Mouse (Mus musculus) embryo, embryonic 11.5 days (tissue): ENCODE measurements around the gene Fus.
A peak's percentile ranks its signal among the peaks of the same experiment; 100 is the strongest.

Experiments used
- DNase-seq: peaks from one replicate; pipeline ENCODE4 v3.0.0-alpha.2; 2012; ENCODE audit warnings: low read depth, low spot score

Fus gene

GRCm38 (mm10) chr7:127944614-127945013 lies 22.6 kb upstream of the Fus start:
- DNase-seq: no peak

GRCm38 (mm10) chr7:127946470-127947023 lies 20.7 kb upstream of the Fus start, which contains the start of gene Prss36:
Gene Prss36, minus strand, starts transcription at chr7:127946725.
- no peak for DNase-seq

- no peak for DNase-seq
These were observed 14.2 kb upstream of the Fus start for GRCm38 (mm10) chr7:127952864-127953581.

DNA sequence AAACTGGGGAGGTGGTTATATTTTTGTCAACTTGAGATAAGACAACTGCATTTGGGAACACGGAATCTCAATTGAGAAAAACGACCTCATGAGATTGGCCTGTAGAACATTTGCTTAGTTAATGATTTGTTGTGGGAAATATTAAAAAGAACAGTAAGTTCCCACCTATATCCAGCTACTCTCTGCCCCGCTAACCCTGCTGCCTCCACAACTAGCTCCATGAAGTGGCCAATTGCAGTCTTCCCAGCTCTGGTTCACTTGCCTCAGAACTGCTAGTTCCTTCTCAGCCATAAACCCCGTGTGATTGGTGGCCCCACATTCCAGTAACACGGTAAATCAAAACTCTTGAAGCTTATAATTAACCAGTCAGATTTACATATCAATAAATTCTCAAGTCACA lies 7.9 kb upstream of the Fus start:
- DNase-seq: no peak

GRCm38 (mm10) chr7:127966371-127966918 lies 812 bp upstream of the Fus start:
- no peak for DNase-seq

DNA sequence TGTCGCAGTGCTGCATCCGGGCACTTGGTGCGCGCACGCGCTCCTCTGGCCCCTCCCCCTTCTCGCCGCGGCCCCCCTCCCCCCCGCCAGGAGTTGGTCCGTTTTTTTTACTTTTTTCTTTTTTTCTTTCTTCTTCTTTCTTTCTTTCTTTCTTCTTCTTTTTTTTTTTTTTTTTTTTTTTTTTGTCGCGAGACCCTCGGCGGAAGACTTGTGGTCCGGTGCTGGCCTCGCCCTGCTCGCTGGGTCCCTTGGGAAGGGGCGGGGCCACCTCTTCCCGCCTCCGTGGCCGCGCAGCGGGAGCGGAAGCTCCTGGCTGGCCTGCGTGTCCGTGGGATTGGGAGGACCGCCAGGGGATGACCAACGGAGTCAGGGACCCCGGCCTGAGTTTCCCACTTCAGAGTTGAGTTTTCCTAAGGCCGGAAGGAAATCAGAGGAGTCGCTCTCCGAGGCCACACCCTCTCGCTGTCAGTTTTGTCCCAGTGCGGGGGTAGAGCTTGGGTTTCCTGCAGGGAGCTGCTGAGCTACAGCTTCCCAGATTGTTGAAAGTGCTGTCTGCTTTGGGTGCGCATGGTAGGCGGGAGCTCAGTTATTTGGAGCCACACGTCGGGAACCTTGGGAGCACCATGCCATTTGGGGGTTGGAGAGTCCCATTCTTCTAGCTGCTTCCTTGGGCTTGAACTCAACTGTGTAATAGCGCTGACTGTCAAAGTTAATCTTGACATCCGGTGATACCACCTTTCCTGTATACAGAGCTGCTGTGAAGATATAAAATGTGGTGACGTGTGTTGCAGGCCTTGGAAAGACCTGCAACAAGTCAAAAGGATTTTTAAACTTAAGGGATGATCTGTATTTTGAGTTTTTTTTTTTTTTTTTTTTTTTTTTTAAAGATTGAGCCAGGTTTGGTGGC lies 918 bp downstream of the Fus start:
- DNase-seq: peak; percentile 66

DNA sequence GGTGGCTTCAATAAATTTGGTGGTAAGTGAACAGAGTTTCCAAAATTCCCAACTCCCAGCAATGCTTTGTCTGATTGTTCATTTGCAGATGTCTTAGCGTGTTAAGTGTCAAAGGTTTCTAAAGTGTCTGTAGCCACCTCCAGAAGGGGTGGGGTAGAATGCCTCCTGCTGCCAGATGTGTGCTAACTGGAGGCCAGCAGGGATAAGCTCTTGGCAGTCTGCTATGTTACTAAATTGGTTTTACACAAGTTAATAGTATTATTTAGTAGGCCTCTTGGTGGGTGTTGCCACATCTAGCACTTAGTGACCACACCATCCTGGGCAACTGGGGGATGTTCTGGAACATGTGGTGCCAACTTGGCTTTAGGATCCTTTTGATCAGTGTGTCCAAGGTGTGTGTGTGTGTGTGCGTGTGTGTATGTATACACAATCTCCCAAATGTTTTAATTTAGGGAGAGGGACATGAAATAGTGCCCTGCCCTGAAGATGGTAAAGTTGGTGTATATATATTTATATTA lies 7.2 kb downstream of the Fus start:
- DNase-seq: no peak

- DNase-seq: no peak
These were observed 11.6 kb downstream of the Fus start for GRCm38 (mm10) chr7:127978856-127979255.

- no peak for DNase-seq
These were observed 13.3 kb downstream of the Fus start for GRCm38 (mm10) chr7:127980606-127981005.

DNA sequence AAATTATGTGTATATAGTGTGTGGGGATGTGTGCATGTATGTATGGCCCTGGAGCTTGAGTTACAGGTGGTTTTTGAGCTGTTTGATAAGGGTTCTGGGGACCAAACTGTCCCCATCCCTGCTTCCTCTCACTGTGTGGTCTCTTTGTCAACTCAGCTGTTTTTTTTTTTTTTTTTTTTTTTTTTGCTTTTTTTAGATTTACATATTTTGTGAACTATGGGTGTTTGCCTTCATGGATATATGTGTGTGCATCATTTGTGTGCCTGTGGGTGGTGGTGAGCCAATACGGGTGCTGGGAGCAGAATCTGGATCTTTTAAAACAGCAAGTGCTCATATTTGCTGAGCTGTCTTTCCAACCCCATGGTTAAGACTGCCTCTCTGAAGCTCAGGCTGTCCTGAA lies 21.6 kb downstream of the Fus start:
- no peak for DNase-seq

DNA sequence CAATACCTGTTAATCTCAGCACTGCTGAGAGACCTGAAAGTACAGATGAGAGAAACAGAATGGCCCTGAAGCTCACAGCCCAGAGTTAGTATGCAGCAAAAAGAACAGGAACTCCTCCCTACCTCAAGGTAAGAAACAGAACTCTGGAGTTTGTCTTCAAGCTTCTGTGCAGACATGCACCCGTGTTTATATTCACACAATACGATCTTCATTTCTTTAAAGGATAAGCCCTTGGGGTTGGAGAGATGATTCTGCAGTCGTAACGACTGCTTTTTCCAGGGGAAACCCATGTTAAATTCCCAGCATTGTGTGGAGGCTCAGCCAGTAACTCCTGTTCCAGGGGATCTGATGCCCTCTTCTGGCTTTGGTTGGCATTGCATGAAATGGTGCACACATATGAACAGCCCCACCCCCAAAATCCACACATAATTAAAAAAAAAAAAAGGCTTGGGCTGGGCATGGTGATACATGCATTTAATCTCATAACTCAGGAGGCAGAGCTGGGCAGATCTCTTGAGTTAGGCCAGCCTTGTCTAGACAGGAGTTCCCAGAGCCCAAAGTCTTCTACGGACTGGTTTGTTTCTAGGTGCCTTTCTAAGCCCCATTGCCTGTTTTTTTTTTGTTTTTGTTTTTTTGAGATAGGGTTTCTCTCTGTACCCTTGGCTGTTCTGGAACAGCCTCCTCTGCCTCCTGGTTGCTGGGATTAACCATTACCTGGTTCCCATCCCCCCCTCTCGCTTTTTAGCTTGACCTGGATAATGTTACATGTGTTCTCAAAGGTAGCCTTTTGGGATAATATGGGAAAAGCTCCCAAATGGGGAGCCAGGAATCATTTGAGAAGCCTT lies 24.6 kb downstream of the Fus start:
- peak; percentile 57 for DNase-seq

DNA sequence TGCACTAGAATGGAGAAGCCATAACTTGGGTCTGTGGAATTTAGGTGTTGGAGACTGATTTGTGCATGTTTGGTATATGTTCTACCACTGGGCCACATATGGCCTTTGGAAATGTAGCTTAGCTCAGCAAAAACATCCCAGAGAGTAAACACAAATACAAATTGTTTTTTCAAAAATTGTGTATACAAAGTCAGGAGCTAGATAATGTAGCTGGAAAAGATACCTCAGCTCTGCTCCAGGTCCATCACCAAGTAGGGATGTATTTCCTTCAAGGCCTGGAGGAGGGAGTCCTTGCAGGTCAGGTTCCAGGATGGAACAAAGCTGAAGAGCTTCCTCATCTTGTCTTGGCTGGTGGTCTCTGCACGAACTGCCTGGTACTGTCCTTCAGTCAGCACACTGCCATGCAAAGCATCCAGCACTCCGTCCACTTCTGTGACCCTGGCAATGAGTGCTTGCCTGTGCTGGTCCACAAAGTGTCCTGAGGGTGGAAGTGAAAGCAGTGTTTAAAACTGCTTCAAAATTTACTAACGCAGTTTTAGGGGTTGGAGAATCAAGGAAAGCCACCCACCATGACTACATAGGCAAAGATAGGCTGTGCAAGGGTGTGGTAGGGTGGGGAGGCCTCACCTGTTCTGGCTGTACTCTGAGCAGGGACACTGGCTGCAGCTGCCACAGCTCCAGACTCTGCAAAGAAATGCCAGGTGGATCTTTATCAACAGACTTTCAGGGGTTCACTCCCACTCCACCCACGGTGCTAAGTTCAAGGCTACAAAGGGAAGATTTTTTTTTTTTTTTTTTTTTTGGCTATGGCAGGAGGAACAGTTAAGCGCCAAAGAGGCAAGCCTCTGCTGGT lies 25.5 kb downstream of the Fus start:
- DNase-seq: no peak

DNA sequence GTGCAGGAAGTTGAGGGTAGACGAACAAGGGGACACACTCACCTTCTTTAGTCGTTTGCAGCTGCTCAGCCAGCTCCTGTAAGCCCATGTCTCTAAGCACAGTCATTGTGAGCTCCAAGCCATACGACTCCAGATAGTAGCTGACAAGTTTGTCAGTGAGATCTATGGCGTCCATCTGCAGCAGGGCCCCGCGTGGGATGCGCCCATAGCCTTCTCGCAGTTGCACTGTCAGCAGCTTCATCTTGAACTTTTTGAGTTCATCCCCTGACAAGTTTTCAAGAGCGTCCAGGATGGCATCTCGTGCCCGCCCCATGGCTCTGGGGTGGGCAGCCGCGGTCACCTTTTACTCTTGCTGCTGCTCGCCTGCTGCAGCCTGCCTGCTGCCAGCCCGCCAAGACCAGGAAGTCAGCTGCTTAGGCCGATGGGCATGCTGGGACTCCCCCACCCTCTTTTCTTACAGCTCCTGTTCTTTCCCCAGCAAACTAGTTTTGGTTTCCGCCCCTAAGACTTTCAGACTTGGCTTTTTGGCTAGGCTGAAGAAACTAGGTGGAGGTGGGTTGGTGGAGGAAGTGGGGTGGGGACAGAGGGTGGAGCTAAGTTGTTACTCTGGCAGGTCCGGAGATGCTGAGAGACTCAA lies 26.2 kb downstream of the Fus start, which contains the start of gene Pycard:
TSS of gene Pycard (minus strand) at position 527 of the 637 bp plus-strand sequence.
- no peak for DNase-seq

- no peak for DNase-seq
These were observed 32.2 kb downstream of the Fus start for GRCm38 (mm10) chr7:127999436-127999835.

DNA sequence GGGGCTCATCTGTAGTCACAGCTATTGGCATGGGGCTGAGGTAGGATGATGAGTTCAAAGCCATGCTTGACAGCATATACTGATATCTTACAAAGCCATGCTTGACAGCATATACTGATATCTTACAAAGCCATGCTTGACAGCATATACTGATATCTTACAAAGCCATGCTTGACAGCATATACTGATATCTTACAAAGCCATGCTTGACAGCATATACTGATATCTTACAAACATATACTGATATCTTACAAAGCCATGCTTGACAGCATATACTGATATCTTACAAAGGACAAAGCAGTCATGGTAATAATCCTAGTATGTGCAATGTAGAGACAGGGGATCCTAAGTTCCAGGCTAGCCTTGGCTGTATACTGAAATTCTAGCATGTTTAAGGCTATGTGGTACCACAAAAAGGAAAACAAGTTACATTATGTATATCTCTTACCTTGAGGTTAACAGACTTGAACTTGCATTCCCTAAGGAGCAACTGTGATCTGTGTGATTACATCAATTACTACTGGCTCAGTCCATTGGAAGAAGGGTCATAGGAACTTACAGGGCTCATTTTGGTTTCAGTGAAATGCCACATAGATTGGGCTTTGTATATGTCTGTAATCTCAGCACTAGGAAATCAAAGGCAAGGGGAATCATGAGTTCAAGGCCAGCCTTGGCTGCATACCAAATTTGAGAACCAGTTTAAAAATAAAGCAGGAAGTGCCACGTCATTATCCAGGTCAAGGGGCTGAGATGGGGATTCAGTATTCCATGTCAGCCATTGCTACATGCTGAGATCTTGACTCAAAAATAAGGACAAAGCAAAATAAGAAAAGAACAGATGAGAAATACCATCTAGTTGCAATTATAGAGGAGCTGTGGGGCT lies 33.1 kb downstream of the Fus start:
- DNase-seq: no peak

DNA sequence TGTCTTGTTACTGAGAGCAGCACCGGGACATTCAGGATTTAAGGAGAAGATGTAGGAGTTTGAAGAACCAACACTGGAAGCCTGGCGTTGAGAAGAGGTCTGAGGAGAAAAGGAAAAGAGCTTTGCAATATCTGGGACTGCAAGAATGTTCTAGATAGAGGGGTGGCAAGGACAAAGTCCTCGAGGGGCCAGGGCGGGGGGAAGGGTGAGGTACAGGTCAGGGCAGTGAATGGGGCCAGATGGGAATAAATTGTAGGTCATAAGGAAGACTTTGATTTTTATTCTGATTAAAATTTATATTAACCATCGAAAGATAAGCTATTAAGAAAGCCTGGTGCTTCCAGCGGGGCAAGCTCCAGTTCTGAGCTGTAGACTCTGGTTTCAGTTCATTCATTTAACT lies 35.8 kb downstream of the Fus start:
- no peak for DNase-seq

DNA sequence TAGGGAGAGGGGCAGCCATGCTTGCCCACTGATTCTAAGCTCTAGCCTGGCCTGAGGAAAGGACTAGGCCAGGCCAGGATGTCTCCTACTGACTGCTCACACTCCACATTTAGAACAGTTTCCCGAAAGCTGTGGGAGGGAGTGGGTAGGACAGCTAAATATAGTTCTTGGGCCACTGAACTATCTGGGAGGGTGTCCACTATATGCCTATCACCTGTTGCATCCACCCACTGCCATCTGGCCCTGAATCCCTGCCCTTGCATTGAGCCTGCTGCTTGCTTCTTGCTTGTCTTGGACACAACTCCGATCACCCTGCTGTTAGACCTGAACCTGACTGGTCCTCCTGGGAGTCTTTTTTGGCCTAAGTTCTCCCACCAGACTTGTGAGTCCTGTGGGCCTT lies 36.4 kb downstream of the Fus start, which contains the start of gene Trim72:
TSS of gene Trim72 (plus strand) at position 262 of the 400 bp plus-strand sequence.
- no peak for DNase-seq

DNA sequence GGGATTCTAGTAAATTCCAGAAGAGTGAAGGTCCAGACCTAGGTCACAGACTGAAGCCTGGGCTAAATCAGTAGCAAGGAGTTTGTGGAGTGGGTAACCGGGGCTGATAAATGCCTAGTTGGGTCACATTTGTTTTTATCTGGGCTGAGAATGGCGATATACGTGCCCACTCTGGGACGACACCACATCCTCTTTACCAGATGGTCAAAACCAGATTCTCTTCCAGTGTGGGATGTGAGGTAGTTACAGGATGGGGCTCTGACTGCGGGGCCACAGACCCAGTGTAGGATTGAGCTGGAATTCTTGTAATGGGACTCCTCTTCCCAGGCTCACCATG lies 36.9 kb downstream of the Fus start:
- DNase-seq: no peak
